Mouse (Mus musculus) kidney, adult 9 months (tissue): ENCODE measurements around the gene Zfp628.
A peak's percentile ranks its signal among the peaks of the same experiment; 100 is the strongest.

ENCODE experiments used
- DNase-seq: peaks from one replicate; pipeline ENCODE4 v3.0.0; 2022

Gene Zfp628

GRCm38 (mm10) chr7:4919096-4919495, 4.1 kb downstream of the Zfp628 start:
- DNase-seq, result no peak

GRCm38 (mm10) chr7:4919971-4920370, 5.0 kb downstream of the Zfp628 start:
- DNase-seq, result no peak

GRCm38 (mm10) chr7:4920496-4920895, 5.5 kb downstream of the Zfp628 start:
- DNase-seq, result no peak

GRCm38 (mm10) chr7:4920976-4921823, 6.2 kb downstream of the Zfp628 start:
- no peak for DNase-seq

- no peak for DNase-seq
These were observed 6.9 kb downstream of the Zfp628 start, which contains the start of gene Nat14 for GRCm38 (mm10) chr7:4921824-4922482. Gene Nat14 (plus strand): TSS chr7:4922028.

GRCm38 (mm10) chr7:4922508-4922907, 7.5 kb downstream of the Zfp628 start:
- DNase-seq, result peak; percentile 74

- DNase-seq, result peak; percentile 42
These were observed 8.0 kb downstream of the Zfp628 start for GRCm38 (mm10) chr7:4922931-4923565.

GRCm38 (mm10) chr7:4923586-4924364, 8.8 kb downstream of the Zfp628 start:
- peak; percentile 34 for DNase-seq

- no peak for DNase-seq
These were observed 9.5 kb downstream of the Zfp628 start for GRCm38 (mm10) chr7:4924483-4924882.

- no peak for DNase-seq
These were observed 9.9 kb downstream of the Zfp628 start for GRCm38 (mm10) chr7:4924891-4925301.

GRCm38 (mm10) chr7:4925441-4926381, 10.7 kb downstream of the Zfp628 start, which contains the start of gene Ssc5d:
Gene Ssc5d (plus strand): TSS chr7:4925785.
- DNase-seq, result no peak

GRCm38 (mm10) chr7:4926849-4927248, 11.8 kb downstream of the Zfp628 start:
- no peak for DNase-seq

GRCm38 (mm10) chr7:4927711-4928110, 12.7 kb downstream of the Zfp628 start:
- DNase-seq, result no peak

- DNase-seq, result no peak
These were observed 13.3 kb downstream of the Zfp628 start for GRCm38 (mm10) chr7:4928323-4928722.

- DNase-seq, result no peak
These were observed 18.1 kb downstream of the Zfp628 start for GRCm38 (mm10) chr7:4933103-4933502.

GRCm38 (mm10) chr7:4934160-4934914, 19.3 kb downstream of the Zfp628 start:
- DNase-seq, result no peak

- DNase-seq, result no peak
These were observed 21.8 kb downstream of the Zfp628 start for GRCm38 (mm10) chr7:4936832-4937231.

- DNase-seq, result no peak
These were observed 22.4 kb downstream of the Zfp628 start for GRCm38 (mm10) chr7:4937392-4937791.

- peak; percentile 80 for DNase-seq
These were observed 23.4 kb downstream of the Zfp628 start for GRCm38 (mm10) chr7:4938456-4938855.

GRCm38 (mm10) chr7:4940068-4940479, 25.1 kb downstream of the Zfp628 start:
- peak; percentile 94 for DNase-seq

GRCm38 (mm10) chr7:4942673-4943072, 27.7 kb downstream of the Zfp628 start:
- DNase-seq, result no peak
